Mouse (Mus musculus) C2C12 (cell line): Measurements from ENCODE around the gene Large1.

Source experiments
- CTCF ChIP-seq: IDR thresholded peaks from one replicate; pipeline ENCODE4 v1.5.1; 2011; ENCODE audit not compliant: control insufficient read depth, insufficient read depth, insufficient read length
- MAX ChIP-seq: IDR thresholded peaks from one replicate; pipeline ENCODE4 v1.6.1; 2011; ENCODE audit warnings: mild to moderate bottlenecking, control low read depth
- MYOD1 ChIP-seq: IDR thresholded peaks from one replicate; pipeline ENCODE4 v1.6.1; 2011; ENCODE audit warnings: low read depth; ENCODE audit not compliant: control insufficient read depth, insufficient read length
- MYOG ChIP-seq: IDR thresholded peaks from one replicate; pipeline ENCODE4 v1.6.1; 2011; ENCODE audit not compliant: control insufficient read depth, insufficient read length; ENCODE audit errors: extremely low read depth
- USF1 ChIP-seq: IDR thresholded peaks from one replicate; pipeline ENCODE4 v1.6.1; 2011; ENCODE audit warnings: low read depth, mild to moderate bottlenecking, control low read depth, moderate library complexity

GRCm38 (mm10) chr8:72780644-72781043 is 572.7 kb downstream of the Large1 start:
- no peak for TF ChIP-seq USF1
- TF ChIP-seq MAX: no peak
- no peak for TF ChIP-seq CTCF
- peak; percentile 22 for TF ChIP-seq MYOD1
- TF ChIP-seq MYOG: no peak
